Mouse (Mus musculus) common myeloid progenitor, adult 5-6 weeks (primary cell): Measurements from ENCODE around the gene Gm4763. TPM values are rescaled to one million over a fixed set of nuclear protein-coding genes. Genes with fewer than 3 reads are reported as not detected.
"Not testable (repeated sequence)": the region's sequence is repeated elsewhere in the genome, so short reads cannot be mapped to it uniquely, and the experiment has no call there.

Experiments used
- ATAC-seq: replicated peaks from 2 replicates; pipeline ENCODE4 v1.8.0; 2016; ENCODE audit warnings: low read depth, mild to moderate bottlenecking, moderate TSS enrichment, inconsistent platforms; ENCODE audit not compliant: poor library complexity, severe bottlenecking
- total RNA-seq: library from RNA; stranded (forward); fragments of 200-1000, 187-1606 nt; gene quantifications from 2 replicates; pipeline ENCODE4 v1.2.3, GENCODE M21; 2017

Gm4763 gene
- total RNA-seq = not detected in 2 replicates

- ATAC-seq = not testable (repeated sequence)
Observed at GRCm38 (mm10) chr7:24726808-24727207, at the start of gene Gm4763. Gm4763 (minus strand) TSS chr7:24726908.

GRCm38 (mm10) chr7:24776145-24776544 is 49.4 kb upstream of the Gm4763 start:
- no peak for ATAC-seq

GRCm38 (mm10) chr7:24773942-24774535 is 47.3 kb upstream of the Gm4763 start:
- no peak for ATAC-seq

GRCm38 (mm10) chr7:24771361-24771760 is 44.7 kb upstream of the Gm4763 start:
- no peak for ATAC-seq

- no peak for ATAC-seq
Observed at GRCm38 (mm10) chr7:24762574-24762973, 35.9 kb upstream of the Gm4763 start.

GRCm38 (mm10) chr7:24761161-24761560 is 34.5 kb upstream of the Gm4763 start:
- no peak for ATAC-seq

GRCm38 (mm10) chr7:24760211-24760610 is 33.5 kb upstream of the Gm4763 start, which contains the start of gene Cd177:
Cd177 (minus strand) TSS chr7:24760311.
- no peak for ATAC-seq

GRCm38 (mm10) chr7:24758520-24758919 is 31.8 kb upstream of the Gm4763 start:
- ATAC-seq = peak; percentile 56

- ATAC-seq = no peak
Observed at GRCm38 (mm10) chr7:24753476-24753875, 26.8 kb upstream of the Gm4763 start.

- no peak for ATAC-seq
Observed at GRCm38 (mm10) chr7:24751610-24752009, 24.9 kb upstream of the Gm4763 start.

GRCm38 (mm10) chr7:24750695-24751094 is 24.0 kb upstream of the Gm4763 start:
- ATAC-seq = no peak

GRCm38 (mm10) chr7:24735970-24736670 is 9.4 kb upstream of the Gm4763 start:
- peak; percentile 93 for ATAC-seq

- no peak for ATAC-seq
Observed at GRCm38 (mm10) chr7:24715039-24715438, 11.7 kb downstream of the Gm4763 start.

- no peak for ATAC-seq
Observed at GRCm38 (mm10) chr7:24708832-24709292, 17.8 kb downstream of the Gm4763 start, which contains the start of gene BC049730. BC049730 (plus strand) TSS chr7:24709242.

GRCm38 (mm10) chr7:24702841-24703240 is 23.9 kb downstream of the Gm4763 start:
- not testable (repeated sequence) for ATAC-seq

- ATAC-seq = not testable (repeated sequence)
Observed at GRCm38 (mm10) chr7:24697891-24698290, 28.8 kb downstream of the Gm4763 start.

GRCm38 (mm10) chr7:24692693-24693092 is 34.0 kb downstream of the Gm4763 start:
- ATAC-seq = not testable (repeated sequence)

GRCm38 (mm10) chr7:24687519-24687918 is 39.2 kb downstream of the Gm4763 start:
- not testable (repeated sequence) for ATAC-seq

- not testable (repeated sequence) for ATAC-seq
Observed at GRCm38 (mm10) chr7:24684121-24684520, 42.6 kb downstream of the Gm4763 start.

- ATAC-seq = no peak
Observed at GRCm38 (mm10) chr7:24676575-24676974, 50.1 kb downstream of the Gm4763 start, which contains the start of gene Tex101. Tex101 (minus strand) TSS chr7:24676675.

GRCm38 (mm10) chr7:24671944-24672439 is 54.7 kb downstream of the Gm4763 start:
- no peak for ATAC-seq
